Mouse (Mus musculus): Measurements from ENCODE around the gene Nemf. TPM values are rescaled to one million over a fixed set of nuclear protein-coding genes. Genes with fewer than 3 reads are reported as not detected.

Nemf gene
- total and polyA plus RNA-seq, 3 experiments = 34.3 to 56.6 (median 44.9) TPM

DNA sequence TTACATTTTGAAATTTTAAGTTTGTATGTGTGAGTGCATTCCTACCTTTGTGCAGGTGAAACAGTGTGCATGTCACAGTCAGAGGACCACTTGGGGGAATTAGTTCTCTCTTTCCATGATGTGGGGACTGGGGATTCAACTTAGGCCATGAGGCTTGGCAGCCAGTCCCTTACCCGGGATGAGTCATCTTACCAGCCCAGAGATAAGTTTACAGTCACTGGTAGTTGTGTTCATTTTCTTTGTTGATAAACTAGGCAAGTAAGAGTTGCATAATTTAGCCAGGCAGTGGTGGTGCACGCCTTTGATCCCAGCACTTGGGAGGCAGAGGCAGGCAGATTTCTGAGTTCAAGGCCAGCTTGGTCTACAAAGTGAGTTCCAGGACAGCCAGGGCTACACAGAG, 52.9 kb downstream of the Nemf start:
- H3K4me3 ChIP-seq (replicated peaks in 1 of 3; ENCODE audit: low read depth in 2 of 3, low read length in 2 of 3, poor library complexity in 1 of 3) = no peak overlapping the region
- no peak for DNase-seq (ENCODE audit: extremely low read depth)
- in situ Hi-C loops (cut with MboI; ENCODE audit: low pct_ligation_motif_present, low pct_unique_long_range_greater_than_20kb, low sequenced_read_pairs) = no loop called here
- H3K79me2 ChIP-seq (replicated peaks; ENCODE audit: control insufficient read depth, extremely low read depth, insufficient read depth, poor library complexity, severe bottlenecking) = peaks cover 3% of the 10 kb centered on the region
- H3K4me1 ChIP-seq (ENCODE audit: control insufficient read depth in 1 of 2, insufficient read depth in 2 of 2) = peaks cover 0 to 7% of the 10 kb centered on the region in 2 experiments; a peak in 2 of 4 replicates
- TF ChIP-seq IRF4 (IDR thresholded peaks at IDR 0.05; ENCODE audit: low read depth, low read length) = no peak
- TF ChIP-seq ETS1 (conservative IDR thresholded peaks at IDR 0.05; ENCODE audit: low read depth, low read length) = no peak
- no peak for TF ChIP-seq RCOR1 (conservative IDR thresholded peaks at IDR 0.05; ENCODE audit: low read depth, low read length)
- no peak for TF ChIP-seq USF1 (IDR thresholded peaks at IDR 0.05; ENCODE audit: low read depth, low read length)
- TF ChIP-seq PAX5 (IDR thresholded peaks at IDR 0.05; ENCODE audit: low read length) = no peak
- TF ChIP-seq ZC3H11A (IDR thresholded peaks at IDR 0.05; ENCODE audit: low read depth, low read length) = no peak
- no peak for TF ChIP-seq ZNF384 (IDR thresholded peaks at IDR 0.05; ENCODE audit: low read depth, low read length)
- TF ChIP-seq KAT2A (IDR thresholded peaks at IDR 0.05; ENCODE audit: insufficient replicate concordance, low read length) = no peak
- TF ChIP-seq BHLHE40 (IDR thresholded peaks at IDR 0.05; ENCODE audit: low read depth, low read length) = no peak
- TF ChIP-seq ELF1 (IDR thresholded peaks at IDR 0.05; ENCODE audit: low read depth, low read length) = no peak
- no peak for TF ChIP-seq CHD1 (IDR thresholded peaks at IDR 0.05; ENCODE audit: low read depth, low read length)
- TF ChIP-seq UBTF (IDR thresholded peaks at IDR 0.05; ENCODE audit: low read depth, low read length) = no peak
- no peak for TF ChIP-seq SIN3A (IDR thresholded peaks at IDR 0.05; ENCODE audit: low read length)
- H3K9ac ChIP-seq (ENCODE audit: insufficient read depth, low read depth) = no peak overlapping the region
- H3K27ac ChIP-seq (ENCODE audit: insufficient read depth, low read depth) = no peak overlapping the region
- no peaks in the 10 kb centered on the region for H3K9me3 ChIP-seq (replicated peaks; ENCODE audit: low read length)
- dilution Hi-C loops (cut with MboI; ENCODE audit: extremely low pct_ligation_motif_present, extremely low pct_unique_long_range_greater_than_20kb, low sequenced_read_pairs) = no loop called here
- H3K36me3 ChIP-seq (replicated peaks in 1 of 2; ENCODE audit: control insufficient read depth in 1 of 2, insufficient read depth in 1 of 2, low read length in 1 of 2) = peaks cover 63 to 89% of the 10 kb centered on the region in 2 experiments
- H3K27me3 ChIP-seq (replicated peaks) = no peaks in the 10 kb centered on the region
- H3K4me2 ChIP-seq (ENCODE audit: insufficient read depth, low read depth, poor library complexity, severe bottlenecking) = no peak overlapping the region

DNA sequence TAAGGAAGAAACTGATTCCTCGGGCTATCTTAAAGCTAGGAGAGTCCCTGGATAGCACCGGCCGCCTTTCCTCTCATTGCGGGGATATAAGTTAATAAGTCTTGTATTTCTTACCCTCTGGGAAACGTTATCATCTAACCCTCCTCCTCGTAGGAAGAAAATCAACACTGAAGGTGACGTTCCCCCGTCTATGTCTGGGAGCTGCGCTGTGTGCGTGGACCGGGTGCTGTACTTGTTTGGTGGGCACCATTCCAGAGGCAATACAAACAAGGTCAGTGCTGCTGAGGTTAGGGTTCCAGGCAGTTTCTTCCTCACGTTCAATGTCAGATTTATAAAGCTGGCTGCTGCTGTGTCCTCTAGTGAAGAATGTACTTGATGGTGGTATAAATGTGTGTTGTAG, 54.8 kb downstream of the Nemf start:
- TF ChIP-seq EP300 (IDR thresholded peaks at IDR 0.05; ENCODE audit: low read length) = no peak
- no peak for TF ChIP-seq SMC3 (IDR thresholded peaks at IDR 0.05; ENCODE audit: low read depth, low read length)
- TF ChIP-seq RCOR1 (conservative IDR thresholded peaks at IDR 0.05; ENCODE audit: low read depth, low read length) = no peak
- TF ChIP-seq ZKSCAN1 (IDR thresholded peaks at IDR 0.05; ENCODE audit: borderline replicate concordance, low read depth, low read length) = no peak
- TF ChIP-seq CHD1 (IDR thresholded peaks at IDR 0.05; ENCODE audit: low read depth, low read length) = no peak
- no peak for TF ChIP-seq CHD2 (IDR thresholded peaks at IDR 0.05; ENCODE audit: low read length)
- TF ChIP-seq MYC (IDR thresholded peaks at IDR 0.05; ENCODE audit: low read depth, low read length) = no peak
- no peak for TF ChIP-seq POLR2A (IDR thresholded peaks at IDR 0.05; ENCODE audit: low read depth, low read length)
- TF ChIP-seq RAD21 (IDR thresholded peaks at IDR 0.05; ENCODE audit: low read depth, low read length) = no peak
- no peak for TF ChIP-seq CTCF (conservative IDR thresholded peaks at IDR 0.05 in 1 of 2, IDR thresholded peaks at IDR 0.05 in 1 of 2; ENCODE audit: low read depth in 2 of 2, low read length in 2 of 2)
- no peak for TF ChIP-seq IRF4 (IDR thresholded peaks at IDR 0.05; ENCODE audit: low read depth, low read length)
- no peak for TF ChIP-seq TBP (conservative IDR thresholded peaks at IDR 0.05; ENCODE audit: low read depth, low read length)
- TF ChIP-seq MEF2A (IDR thresholded peaks at IDR 0.05; ENCODE audit: borderline replicate concordance, low read depth, low read length) = no peak
- Histone ChIP-seq H3K27me3 (replicated peaks) (no peaks in the 10 kb centered on the region), H3K9ac (ENCODE audit: insufficient read depth, low read depth) (no peak overlapping the region), H3K4me1 (ENCODE audit: control insufficient read depth in 1 of 2, insufficient read depth in 2 of 2) (peaks cover 0 to 20% of the 10 kb centered on the region in 2 experiments; a peak in 2 of 4 replicates), H3K9me3 (replicated peaks; ENCODE audit: low read length) (no peaks in the 10 kb centered on the region), H3K27ac (ENCODE audit: insufficient read depth, low read depth) (no peak overlapping the region), H3K4me3 (replicated peaks in 1 of 3; ENCODE audit: low read depth in 2 of 3, low read length in 2 of 3, poor library complexity in 1 of 3) (no peak overlapping the region), H3K79me2 (replicated peaks; ENCODE audit: control insufficient read depth, extremely low read depth, insufficient read depth, poor library complexity, severe bottlenecking) (peaks cover 20% of the 10 kb centered on the region), H3K4me2 (ENCODE audit: insufficient read depth, low read depth, poor library complexity, severe bottlenecking) (no peak overlapping the region), H3K36me3 (replicated peaks in 1 of 2; ENCODE audit: control insufficient read depth in 1 of 2, insufficient read depth in 1 of 2, low read length in 1 of 2) (peaks cover 48 to 81% of the 10 kb centered on the region in 2 experiments)
- in situ Hi-C loops (cut with MboI; ENCODE audit: low pct_ligation_motif_present, low pct_unique_long_range_greater_than_20kb, low sequenced_read_pairs) = no loop called here
- dilution Hi-C loops (cut with MboI; ENCODE audit: extremely low pct_ligation_motif_present, extremely low pct_unique_long_range_greater_than_20kb, low sequenced_read_pairs) = no loop called here
- DNase-seq (ENCODE audit: extremely low read depth) = no peak

Data from CH12.LX (cell line).